Mouse (Mus musculus): ENCODE results near the gene Tceal3.
"Not testable (repeated sequence)": the region's sequence is repeated elsewhere in the genome, so short reads cannot be mapped to it uniquely, and the experiment has no call there.

DNA sequence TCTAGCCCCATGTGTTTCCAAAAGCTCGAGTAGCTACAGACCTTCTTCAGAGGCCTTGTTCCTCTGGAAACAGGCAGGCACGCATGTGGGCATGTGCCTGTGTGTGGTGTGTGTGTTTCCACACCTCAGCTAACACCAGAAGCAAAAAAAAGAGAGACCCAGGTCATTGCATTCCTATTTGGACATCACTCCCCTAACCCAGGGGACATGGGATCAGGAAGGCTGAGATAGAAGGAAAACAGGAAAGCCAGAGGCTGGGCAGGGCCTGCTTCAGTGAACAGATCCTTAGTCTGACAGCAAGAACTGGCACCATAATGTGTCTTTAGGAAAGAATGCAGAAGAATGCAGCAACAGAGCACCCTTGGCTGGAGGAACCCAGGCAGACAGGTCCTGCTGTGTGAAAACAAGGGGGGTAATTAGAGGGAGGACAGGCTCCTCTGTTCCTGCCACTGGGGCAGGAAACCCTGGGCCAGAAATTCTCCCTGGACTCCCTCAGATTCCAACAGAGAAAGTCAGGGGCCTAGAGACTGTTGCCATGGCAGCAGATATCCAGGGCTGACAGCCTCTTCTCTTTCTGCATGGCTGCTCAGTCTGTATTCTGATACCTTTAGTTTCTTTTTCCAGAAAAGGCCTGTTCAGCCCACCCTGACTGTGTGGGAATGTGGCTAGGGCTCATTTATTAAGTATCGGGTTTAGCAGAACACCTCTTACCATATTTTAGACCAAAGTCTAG, 124.3 kb downstream of the Tceal3 start:
- TF ChIP-seq CTCF (IDR thresholded peaks at IDR 0.05; ENCODE audit: low read depth); EP300 (optimal IDR thresholded peaks at IDR 0.05): not testable (repeated sequence)
